Mouse (Mus musculus) lung, postnatal 0 days (tissue): ENCODE measurements around the gene Gatad2a.

Experiments
- CTCF ChIP-seq: IDR thresholded peaks from 2 replicates; pipeline ENCODE4 v1.5.1; 2016; ENCODE audit warnings: antibody characterized with exemption, mild to moderate bottlenecking
- EP300 ChIP-seq: IDR thresholded peaks from 2 replicates; pipeline ENCODE4 v1.6.1; 2016; ENCODE audit warnings: antibody characterized with exemption, mild to moderate bottlenecking, control low read depth

GRCm38 (mm10) chr8:69882021-69882756, 114.0 kb downstream of the Gatad2a start:
- TF ChIP-seq CTCF: no peak
- no peak for TF ChIP-seq EP300
